Mouse (Mus musculus): ENCODE data around the gene Asb8. TPM values are rescaled to one million over a fixed set of nuclear protein-coding genes. Genes with fewer than 3 reads are reported as not detected.

Asb8 gene
- total RNA-seq, 2 experiments from 2014 or later, result 25.3 to 28.4 TPM

- ATAC-seq (replicated peaks; ENCODE audit: poor library complexity), result no peak
Observed at GRCm38 (mm10) chr15:98155944-98156343, 9.5 kb downstream of the Asb8 start.

DNA sequence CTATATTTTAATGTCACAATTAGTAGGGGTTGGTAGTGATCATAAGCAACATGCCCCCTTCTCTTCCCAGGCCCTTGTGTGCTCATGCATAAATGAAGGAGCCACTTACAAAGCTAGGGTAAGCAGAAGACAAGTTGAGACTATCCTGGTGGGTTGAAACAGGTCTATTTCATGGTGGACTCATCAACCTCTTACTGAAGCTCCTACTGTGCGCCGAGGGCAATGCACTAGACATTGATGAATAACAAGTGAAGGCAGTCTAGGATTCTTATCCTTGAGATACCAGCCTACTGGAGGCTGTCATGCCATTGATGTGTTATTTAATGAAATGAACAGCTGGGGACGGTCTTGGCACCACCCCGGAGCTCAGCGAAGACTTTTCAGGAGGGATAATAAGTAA is 10.2 kb downstream of the Asb8 start:
- no peak for ATAC-seq (replicated peaks; ENCODE audit: poor library complexity)

- no peak for ATAC-seq (replicated peaks; ENCODE audit: poor library complexity)
Observed at GRCm38 (mm10) chr15:98154631-98155030, 10.8 kb downstream of the Asb8 start.

DNA sequence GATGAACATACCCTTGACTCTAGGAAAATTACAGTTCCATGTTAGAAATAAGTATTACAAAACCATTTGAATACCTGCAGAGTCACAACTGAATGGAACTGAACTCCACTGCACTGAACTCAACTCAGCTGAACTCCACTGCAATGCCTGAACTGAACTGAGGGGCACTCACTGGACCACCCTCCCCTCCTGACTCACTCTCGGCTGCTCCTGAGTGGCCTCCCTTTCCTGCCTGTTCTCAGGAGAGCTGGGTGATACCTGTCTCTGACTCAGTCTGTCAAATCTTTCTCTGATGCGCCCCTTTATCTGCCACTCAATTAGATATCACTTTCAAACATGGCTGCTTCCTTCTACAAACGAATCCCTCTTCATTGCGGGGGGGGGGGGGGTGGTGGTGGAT is 11.3 kb downstream of the Asb8 start:
- no peak for ATAC-seq (replicated peaks; ENCODE audit: poor library complexity)

DNA sequence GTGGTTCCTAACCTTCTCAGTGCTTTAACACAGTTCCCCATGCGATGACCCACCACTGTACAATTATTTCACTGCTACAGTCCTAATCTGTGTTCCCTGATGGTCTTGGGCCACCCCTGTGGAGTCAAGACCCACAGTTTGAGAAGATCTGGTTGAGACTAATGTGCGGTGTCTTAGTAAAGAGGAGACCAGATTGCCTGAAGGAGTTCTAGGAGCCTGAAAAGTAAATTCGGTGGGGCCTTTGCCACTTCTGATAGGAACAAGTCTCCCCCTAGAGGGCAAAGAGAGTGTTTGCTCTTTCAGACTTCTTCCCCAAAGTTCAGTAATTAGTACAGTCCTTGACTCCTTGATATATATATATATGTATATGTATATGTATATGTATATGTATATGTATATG is 11.8 kb downstream of the Asb8 start:
- ATAC-seq (replicated peaks; ENCODE audit: poor library complexity), result peak; percentile 87

DNA sequence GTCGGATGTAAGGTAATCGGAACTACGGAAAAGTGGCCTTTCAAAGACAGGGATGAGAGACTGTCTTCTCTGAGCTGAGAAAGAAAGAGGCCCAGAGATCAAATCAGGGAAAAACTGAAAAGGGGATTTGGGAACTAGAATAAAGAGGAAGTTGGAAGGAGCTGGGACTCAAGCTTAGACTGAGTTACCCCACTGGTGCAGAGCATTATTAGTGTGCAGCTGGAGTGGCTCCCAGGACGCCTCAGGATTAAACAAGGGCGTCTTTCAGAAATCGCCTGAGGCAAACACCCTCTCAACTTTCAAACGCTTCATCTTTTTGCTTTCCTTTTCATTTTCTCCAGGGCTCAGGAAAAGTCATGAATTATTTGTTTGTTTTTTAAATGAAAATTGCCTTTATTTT is 12.5 kb downstream of the Asb8 start:
- 0 out of 2 replicates have a peak, but pooled peaks have one; percentile 31 for ATAC-seq (replicated peaks; ENCODE audit: poor library complexity)

DNA sequence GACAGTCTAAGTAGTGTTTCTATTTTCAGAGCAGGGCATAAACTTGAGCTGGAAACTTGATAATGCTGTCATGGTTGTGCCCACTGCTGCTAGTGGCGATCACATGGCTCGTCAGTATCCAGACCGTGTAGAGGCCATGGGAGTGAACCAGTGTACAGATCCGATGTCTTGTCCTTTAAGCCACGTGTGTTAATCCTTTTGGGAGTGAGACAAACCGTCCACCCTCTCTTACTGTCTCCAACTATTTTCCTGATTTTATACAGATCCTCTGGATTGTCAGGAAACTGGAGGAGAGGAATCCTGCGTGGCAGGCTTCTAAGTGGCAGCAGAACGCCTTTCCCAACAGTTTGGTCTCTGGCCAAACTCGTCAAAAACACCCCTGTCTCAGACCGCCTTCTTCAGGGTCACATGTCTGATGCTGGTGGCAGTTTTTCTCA is 16.2 kb downstream of the Asb8 start:
- no peak for ATAC-seq (replicated peaks; ENCODE audit: poor library complexity)

GRCm38 (mm10) chr15:98148356-98148755 is 17.1 kb downstream of the Asb8 start:
- no peak for ATAC-seq (replicated peaks; ENCODE audit: poor library complexity)

DNA sequence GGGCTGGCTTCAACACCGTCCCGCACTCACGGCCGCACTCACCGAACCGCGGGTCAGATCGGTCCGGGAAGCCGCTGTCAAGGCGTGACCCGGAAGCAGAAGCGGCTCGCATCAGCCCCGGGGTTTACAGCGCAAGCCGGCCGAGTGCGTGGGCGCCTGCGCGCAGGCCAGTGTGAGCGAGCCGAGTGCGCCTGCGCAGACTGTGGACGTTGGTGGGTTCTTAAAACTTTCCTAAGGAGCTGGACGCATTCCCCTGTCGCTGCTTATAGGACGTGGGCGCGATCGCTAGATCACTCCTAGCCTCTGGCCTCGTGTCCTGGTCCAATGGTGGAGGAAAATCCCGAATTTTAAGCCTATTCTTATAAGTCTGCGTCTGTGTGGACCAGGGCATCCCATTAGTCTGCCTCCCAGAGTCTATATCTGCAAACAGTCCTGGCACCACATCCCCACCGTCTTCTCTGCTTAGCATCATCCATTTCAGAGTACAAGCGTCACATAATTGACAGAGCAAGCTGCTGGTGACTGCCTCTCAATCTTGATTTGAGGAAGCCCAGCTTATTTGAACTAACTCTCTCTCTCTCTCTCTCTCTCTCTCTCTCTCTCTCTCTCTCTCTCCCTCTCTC is 19.8 kb downstream of the Asb8 start:
- peak; percentile 97 for ATAC-seq (replicated peaks; ENCODE audit: poor library complexity)

- no peak for ATAC-seq (replicated peaks; ENCODE audit: poor library complexity)
Observed at GRCm38 (mm10) chr15:98144861-98145507, 20.4 kb downstream of the Asb8 start.

DNA sequence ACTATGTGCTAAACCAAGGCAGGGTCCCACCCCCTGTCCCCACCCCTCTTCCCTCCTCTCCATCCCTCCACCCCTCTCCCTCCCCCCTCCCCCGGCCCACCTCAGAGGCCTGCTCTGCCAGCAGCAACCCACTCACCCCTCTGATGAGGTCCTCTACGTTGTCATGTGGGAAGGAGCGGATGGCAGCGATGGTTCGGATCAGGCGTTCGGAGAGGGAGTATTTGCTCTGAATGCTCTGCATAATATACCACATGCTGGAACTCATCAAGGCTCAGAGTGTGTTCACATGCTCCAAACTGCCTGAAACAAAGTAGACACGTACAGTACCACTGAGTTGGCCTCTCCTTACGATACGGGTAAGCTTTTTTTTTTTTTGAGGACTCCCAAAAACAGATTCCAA is 22.9 kb downstream of the Asb8 start:
- ATAC-seq (replicated peaks; ENCODE audit: poor library complexity), result no peak

DNA sequence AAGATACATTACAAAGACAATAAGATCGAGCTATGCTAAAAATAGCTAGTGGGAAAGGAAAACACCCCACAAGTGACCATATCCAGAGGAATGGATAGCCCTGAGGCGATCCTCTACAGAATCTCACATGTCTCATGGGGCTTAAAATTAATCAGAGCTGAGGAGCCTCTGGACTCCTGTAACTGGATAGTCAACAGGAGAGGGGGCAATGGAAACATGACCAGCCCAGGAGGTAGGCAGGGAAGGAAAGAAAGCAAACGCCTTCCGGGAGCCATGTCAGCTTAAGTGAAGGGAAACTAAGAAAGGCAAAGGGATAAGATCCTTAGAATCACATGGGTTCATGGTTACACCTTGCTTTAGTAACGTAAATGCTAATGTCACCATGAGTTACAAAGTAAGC is 24.6 kb downstream of the Asb8 start:
- ATAC-seq (replicated peaks; ENCODE audit: poor library complexity), result no peak

- ATAC-seq (replicated peaks; ENCODE audit: poor library complexity), result peak; percentile 76
Observed at GRCm38 (mm10) chr15:98139763-98140162, 25.7 kb downstream of the Asb8 start.

DNA sequence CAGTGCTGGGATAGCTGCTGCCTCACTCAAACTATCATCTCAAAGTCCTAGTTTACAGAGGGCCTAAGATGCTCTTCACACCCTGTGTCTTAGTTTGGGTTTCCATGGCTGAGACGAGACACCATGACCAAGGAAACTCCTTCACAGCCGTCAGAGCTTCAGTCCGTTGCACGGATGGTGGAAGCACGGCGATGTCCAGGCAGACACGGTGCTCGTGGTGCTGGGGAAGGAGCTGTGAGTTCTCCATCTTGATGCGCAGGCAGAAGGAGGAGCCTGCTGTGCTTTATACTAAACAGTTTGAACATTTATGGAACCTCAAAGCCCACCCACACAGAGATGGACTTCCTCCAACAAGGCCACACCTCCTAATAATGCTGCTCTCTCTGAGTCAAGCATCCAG is 28.6 kb downstream of the Asb8 start:
- no peak for ATAC-seq (replicated peaks; ENCODE audit: poor library complexity)

GRCm38 (mm10) chr15:98135671-98136070 is 29.8 kb downstream of the Asb8 start:
- no peak for ATAC-seq (replicated peaks; ENCODE audit: poor library complexity)

GRCm38 (mm10) chr15:98134666-98135065 is 30.8 kb downstream of the Asb8 start:
- no peak for ATAC-seq (replicated peaks; ENCODE audit: poor library complexity)

DNA sequence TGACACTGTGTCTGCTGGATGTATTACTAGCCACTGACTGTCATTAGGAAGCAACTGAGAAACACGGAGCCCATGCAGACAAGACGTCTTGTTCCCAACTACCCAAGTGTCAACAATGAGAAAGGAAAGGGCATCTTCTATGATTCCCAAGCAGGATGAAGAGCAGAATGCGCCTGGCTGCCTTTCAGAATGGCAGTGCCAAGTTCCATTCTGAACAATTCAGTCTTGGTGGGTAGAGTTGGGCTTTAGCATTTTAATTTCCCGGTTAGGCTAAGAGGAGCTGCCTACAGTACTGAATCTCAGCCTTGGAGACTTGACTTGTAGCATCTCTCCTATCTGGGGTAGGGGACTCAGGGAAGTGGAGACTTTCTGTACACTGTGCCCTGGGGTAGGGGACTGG is 31.4 kb downstream of the Asb8 start:
- ATAC-seq (replicated peaks; ENCODE audit: poor library complexity), result no peak

- ATAC-seq (replicated peaks; ENCODE audit: poor library complexity), result no peak
Observed at GRCm38 (mm10) chr15:98133471-98133870, 32.0 kb downstream of the Asb8 start.

- no peak for ATAC-seq (replicated peaks; ENCODE audit: poor library complexity)
Observed at GRCm38 (mm10) chr15:98131942-98132655, 33.3 kb downstream of the Asb8 start.

- ATAC-seq (replicated peaks; ENCODE audit: poor library complexity), result no peak
Observed at GRCm38 (mm10) chr15:98131451-98131850, 34.0 kb downstream of the Asb8 start.

DNA sequence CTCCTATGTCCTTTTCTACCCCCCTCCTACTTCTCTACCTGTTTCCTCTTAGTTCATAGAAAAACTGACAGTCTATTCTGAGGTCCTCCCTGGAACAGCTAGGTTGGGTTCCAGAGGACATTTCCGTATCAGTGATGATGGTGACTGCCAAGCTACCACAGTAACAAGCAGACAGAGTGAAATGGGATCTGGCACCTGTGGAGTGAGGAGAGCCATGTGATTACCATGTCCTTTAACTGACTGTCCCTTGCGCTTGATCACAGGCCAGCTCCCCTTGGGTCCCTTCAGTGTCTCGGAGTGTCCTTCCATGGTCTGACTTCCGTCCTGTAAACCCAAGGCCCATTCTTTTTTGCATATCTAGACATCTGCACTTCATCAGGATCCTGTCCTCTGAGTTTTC is 34.4 kb downstream of the Asb8 start:
- ATAC-seq (replicated peaks; ENCODE audit: poor library complexity), result no peak

DNA sequence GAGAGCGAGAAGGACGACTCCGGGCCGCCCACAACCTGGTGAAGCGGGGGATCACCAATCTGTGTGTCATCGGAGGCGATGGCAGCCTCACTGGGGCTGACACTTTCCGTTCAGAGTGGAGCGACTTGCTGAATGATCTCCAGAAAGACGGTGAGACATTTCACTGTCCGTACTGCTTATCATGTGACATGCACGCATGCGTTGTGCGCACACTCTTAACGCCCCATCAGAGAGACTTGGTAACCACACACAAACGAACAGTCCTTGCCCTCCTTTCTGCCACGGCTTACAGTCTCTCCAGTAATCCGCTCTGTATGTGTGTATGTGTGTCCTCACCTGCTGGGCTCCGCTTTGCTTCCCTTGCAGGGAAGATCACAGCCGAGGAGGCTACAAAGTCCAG is 44.6 kb downstream of the Asb8 start:
- ATAC-seq (replicated peaks; ENCODE audit: poor library complexity), result no peak
